Mouse (Mus musculus): ENCODE measurements around the gene Fzd4.

The Fzd4 gene

GRCm38 (mm10) chr7:89401136-89401858, 2.9 kb upstream of the Fzd4 start:
- DNase-seq (ENCODE audit: low read depth): no peak

DNA sequence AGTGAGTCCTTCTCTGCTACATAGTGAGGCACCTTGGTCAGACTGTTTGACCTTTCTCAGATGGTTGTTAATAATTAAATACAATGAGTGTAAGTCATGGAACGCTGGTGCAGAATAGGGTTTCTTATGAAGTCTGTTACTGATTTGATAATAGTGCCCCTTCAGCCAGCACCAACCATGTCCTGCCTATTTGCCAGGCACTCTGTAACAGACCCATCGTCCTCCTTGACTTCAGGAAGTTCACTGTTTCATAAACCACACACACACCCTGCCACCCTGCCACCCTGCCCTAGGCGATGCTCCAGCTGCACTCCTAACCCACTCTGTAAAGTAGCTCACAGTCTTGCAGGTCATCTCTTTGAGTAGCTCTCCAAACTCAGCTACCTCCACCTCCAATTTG, 2.2 kb upstream of the Fzd4 start:
- no peak for DNase-seq (ENCODE audit: low read depth)

DNA sequence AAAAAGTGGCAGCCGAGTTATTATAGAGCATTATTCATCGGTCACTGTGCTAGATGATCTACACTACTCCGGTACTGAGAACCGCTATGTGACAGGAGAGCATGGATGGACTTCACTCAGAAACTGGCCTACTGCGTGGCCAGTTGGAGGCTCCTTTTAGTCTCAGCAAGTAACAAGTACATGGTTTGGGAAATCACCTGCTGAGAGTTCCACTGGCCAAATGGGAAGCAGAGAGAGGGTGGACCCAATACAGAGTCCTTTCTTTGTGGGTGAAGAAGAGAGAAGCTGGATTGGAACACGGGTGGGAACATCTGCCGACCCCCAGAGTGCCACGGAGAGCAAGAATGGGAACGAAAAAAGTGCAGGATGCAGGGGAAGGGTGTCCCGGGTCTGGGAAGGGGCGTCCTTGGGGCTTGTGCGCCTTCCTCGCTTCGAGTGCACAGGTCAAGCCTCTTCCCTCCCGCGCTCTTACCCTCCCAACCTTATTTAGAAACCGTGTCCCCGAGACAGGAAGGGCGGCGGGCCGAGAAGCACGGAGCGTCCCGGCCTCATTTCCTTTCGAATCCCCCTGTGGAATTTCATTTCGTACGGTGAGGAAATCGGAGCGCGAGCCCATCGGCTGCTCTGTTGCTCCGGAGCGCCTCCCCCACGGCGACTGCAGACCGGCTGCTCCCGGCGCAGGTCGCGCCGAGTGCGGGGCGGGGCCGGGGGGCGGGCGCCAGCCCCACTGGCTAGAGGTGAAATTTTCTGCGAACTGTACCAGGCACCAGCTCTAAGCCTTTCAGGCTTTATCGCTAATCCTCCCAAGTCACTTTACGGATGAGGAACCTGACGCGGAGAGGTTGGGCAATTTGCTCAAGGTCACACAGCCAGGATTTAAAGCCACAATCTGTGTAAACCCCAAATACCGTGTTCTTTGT, 842 bp upstream of the Fzd4 start:
- peak; percentile 42 for DNase-seq (ENCODE audit: low read depth)

- no peak for DNase-seq (ENCODE audit: low read depth)
These were observed 732 bp downstream of the Fzd4 start for GRCm38 (mm10) chr7:89404734-89405440.

DNA sequence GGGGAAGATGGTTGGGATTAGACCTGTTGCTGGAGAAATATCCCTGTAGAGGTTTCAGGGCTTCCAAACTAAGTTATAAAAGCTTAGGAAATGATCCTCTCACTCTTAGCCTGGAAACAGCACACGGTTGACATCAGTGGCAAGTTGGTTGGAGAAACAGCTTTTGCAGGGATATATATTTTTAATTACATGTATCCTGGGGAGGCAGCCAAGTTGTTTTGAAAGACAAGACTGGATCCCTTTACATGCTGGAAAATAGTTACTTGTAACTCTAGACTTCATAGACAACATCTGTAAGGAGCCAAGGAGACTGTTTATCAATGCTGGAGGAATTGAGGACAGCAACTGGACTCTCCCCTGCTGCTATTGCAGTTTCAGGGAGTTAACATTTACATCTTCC, 1.9 kb downstream of the Fzd4 start:
- DNase-seq (ENCODE audit: low read depth): no peak

GRCm38 (mm10) chr7:89407006-89407940, 3.1 kb downstream of the Fzd4 start:
- DNase-seq (ENCODE audit: low read depth): no peak

DNA sequence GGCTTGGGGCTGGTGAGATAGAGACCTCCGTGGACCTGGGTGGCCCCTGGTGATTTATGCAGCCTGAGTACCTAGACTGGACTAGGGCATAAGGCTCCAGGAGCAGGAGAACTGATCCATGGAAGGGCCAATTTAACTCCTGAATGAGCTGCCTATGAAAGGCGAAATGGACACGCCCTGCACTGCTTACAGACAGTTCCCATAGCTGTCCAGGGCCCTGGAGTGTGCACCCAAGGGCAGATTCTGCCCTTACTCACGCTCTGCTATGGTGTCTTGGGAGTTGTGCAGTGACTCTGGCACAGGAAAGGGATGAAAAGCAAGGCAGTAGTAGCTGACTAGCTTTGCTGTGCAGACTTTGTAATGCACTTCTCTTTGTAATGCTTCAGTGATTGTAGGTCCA, 6.1 kb downstream of the Fzd4 start:
- DNase-seq (ENCODE audit: low read depth): no peak

GRCm38 (mm10) chr7:89411346-89411745, 7.2 kb downstream of the Fzd4 start:
- DNase-seq (ENCODE audit: low read depth): no peak

DNA sequence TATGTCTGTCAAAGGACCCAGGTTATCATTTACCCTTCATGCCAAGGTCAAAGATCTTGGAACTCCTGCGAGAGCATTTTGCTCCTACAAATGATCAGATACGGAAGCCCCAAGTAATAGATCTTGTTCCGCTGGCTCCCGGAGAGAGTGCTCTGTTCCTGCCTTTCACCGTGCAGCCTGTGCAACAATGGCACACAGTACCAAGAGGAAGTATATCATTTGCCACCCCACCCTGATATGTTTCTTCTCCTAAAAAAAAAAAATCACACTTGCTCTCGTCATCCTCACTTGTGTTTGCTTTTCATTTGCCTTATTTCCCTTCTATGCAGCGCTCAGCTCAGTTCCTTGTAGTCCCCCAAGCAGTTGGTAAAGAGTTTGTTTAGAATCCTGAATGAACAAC, 7.9 kb downstream of the Fzd4 start:
- no peak for DNase-seq (ENCODE audit: low read depth)

- DNase-seq (ENCODE audit: low read depth): no peak
These were observed 11.9 kb downstream of the Fzd4 start for GRCm38 (mm10) chr7:89416027-89416426.

DNA sequence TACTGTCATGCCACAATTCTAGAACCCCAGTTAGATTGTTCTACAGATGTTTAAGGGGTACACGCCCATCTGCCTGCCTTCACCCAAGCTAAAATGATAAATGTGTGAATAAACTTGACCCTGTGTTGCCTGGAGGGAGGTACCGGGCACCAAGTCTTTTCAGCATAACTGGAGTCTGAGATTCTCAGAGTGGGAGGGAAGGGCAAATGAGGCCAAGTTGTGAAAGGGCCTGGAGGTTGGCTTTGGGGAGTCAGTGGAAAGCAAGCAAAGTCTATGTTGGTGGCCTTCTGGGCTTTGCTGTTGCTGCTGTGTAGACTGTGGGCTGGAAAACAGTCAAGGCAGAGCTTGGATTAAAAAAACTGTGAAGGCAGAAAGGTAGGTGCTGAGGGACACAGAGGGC, 13.6 kb downstream of the Fzd4 start:
- DNase-seq (ENCODE audit: low read depth): no peak

- DNase-seq (ENCODE audit: low read depth): no peak
These were observed 14.0 kb downstream of the Fzd4 start for GRCm38 (mm10) chr7:89418127-89418653.

GRCm38 (mm10) chr7:89418917-89419679, 14.9 kb downstream of the Fzd4 start:
- DNase-seq (ENCODE audit: low read depth): no peak

DNA sequence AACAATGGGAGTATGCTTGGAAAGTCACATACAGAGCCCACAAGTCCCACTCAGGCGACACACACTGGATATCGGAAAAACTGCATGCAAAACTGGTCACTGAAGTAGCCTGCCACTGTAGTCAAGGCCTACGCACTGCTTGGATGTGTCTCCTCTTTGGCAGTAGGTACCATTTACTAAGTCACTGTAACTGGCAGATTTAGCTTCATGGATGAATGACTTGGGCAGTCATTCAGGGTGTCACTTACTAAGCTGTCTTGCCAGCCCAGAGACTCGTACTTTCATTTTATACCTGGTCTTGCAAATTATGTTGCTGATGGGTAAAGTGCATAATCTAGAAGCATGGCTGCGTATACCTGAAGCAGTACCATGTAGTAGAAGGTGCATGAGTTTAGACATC, 17.1 kb downstream of the Fzd4 start:
- no peak for DNase-seq (ENCODE audit: low read depth)

GRCm38 (mm10) chr7:89422650-89423049, 18.5 kb downstream of the Fzd4 start:
- no peak for DNase-seq (ENCODE audit: low read depth)

DNA sequence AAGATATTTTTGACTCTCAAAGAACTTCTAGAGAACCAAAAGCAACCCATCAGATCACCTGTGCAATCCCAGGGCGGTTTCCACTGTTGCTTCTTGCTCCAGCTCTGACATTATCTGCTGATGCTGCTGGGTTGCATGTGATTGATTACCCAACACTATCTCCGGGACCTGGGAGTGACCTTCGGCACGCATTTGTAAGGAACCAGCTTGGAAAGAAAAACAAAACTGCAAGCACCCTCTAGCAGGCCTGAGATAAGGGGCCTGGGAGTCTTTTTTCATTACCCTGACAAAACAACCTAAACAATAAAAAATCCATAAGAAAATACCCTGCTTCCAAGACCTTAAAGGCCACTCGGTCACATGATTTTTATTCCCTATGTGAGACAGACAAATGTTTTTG, 19.0 kb downstream of the Fzd4 start:
- DNase-seq (ENCODE audit: low read depth): no peak

- no peak for DNase-seq (ENCODE audit: low read depth)
These were observed 19.6 kb downstream of the Fzd4 start for GRCm38 (mm10) chr7:89423688-89424255.

DNA sequence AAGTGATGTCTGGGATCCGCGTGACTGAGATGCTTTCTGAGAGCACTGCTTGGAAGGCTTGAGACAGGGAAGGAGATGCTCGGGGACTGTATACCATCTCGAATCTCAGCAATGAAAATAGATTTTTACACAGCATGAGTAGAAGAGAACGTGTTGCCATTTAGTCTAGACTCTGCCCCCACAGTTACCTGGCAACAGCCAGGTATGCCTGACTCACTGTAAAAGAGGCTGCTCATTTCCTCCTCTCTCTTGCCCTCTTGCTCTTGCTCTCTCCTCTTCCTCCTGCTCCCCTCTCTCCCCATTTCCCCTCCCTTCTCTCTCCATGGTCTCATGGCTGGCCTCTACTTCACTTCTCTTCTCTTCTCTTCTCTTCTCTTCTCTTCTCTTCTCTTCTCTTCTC, 20.5 kb downstream of the Fzd4 start:
- no peak for DNase-seq (ENCODE audit: low read depth)

DNA sequence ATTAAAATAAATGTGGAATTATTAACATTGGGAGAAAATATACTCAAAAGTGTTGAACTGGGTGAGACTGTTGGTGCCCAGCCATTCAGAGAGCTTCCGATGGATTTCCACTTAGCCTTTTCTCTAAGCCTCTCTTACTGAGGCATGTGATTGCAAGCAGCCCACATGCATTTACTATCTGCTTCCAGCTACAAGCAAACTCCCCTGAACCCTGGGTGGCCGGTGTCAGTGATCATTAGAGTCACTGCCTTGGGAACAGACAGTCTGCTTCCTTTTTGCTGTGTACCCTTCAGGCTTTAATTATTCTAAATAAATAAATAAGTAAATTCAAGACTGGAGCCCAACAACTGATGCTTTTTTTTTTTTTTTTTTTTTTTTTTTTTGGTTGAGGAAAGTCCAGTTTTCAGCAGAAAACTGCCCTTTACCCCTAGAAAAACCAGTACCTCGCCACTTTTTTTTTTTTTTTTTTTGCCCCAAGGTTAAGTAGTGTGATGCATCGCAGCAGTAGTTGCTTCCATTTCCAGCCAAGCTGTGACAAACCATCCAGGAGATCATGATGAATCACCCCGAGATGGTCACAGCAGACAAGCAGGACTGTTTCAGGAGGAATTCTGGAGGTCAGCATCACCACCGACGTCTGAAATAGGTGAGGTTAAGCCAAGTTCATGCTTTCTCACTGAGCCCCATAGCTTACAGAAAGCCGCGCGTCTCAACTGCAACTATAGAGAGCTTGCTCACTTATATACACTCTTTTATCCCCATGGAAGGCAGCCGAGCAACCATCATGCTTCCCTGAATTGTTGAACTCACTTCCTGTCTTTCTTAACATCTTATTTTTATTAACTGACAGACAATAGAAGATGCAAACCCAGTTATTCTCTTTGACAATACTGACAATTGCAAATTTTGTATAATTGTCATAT, 21.9 kb downstream of the Fzd4 start:
- no peak for DNase-seq (ENCODE audit: low read depth)

Data from c-Kit-positive CD71-negative TER-119-negative erythroid progenitor cells, embryonic 14.5 days (primary cell).